Mouse (Mus musculus) bone marrow macrophage, adult 2 months (primary cell): ENCODE measurements around the gene Col6a1.

Source experiments
- CTCF ChIP-seq: IDR thresholded peaks from 2 replicates; pipeline ENCODE4 v1.5.1; 2012; ENCODE audit warnings: low read depth, mild to moderate bottlenecking, low read length, moderate library complexity
- POLR2A ChIP-seq: IDR thresholded peaks from 2 replicates; pipeline ENCODE4 v1.6.1; 2012; ENCODE audit warnings: mild to moderate bottlenecking, low read depth, low read length, borderline replicate concordance

GRCm38 (mm10) chr10:76707584-76707983 is 18.4 kb downstream of the Col6a1 start:
- TF ChIP-seq POLR2A = no peak
- TF ChIP-seq CTCF = no peak
